Mouse (Mus musculus): ENCODE measurements around the gene Kank1.
A peak's percentile ranks its signal among the peaks of the same experiment; 100 is the strongest.

Gene Kank1

GRCm38 (mm10) chr19:25310989-25311388, 74.2 kb downstream of the Kank1 start:
- no peak for DNase-seq (ENCODE audit: low read depth, low spot score)

- DNase-seq (ENCODE audit: low read depth, low spot score) = no peak
Measured at GRCm38 (mm10) chr19:25311626-25312025, 74.9 kb downstream of the Kank1 start.

GRCm38 (mm10) chr19:25315458-25315889, 78.7 kb downstream of the Kank1 start:
- DNase-seq (ENCODE audit: low read depth, low spot score) = no peak

GRCm38 (mm10) chr19:25315993-25316392, 79.2 kb downstream of the Kank1 start:
- DNase-seq (ENCODE audit: low read depth, low spot score) = no peak

GRCm38 (mm10) chr19:25324265-25324664, 87.5 kb downstream of the Kank1 start:
- DNase-seq (ENCODE audit: low read depth, low spot score) = no peak

GRCm38 (mm10) chr19:25325113-25326001, 88.6 kb downstream of the Kank1 start:
- no peak for DNase-seq (ENCODE audit: low read depth, low spot score)

GRCm38 (mm10) chr19:25326002-25326300, 89.2 kb downstream of the Kank1 start:
- no peak for DNase-seq (ENCODE audit: low read depth, low spot score)

- no peak for DNase-seq (ENCODE audit: low read depth, low spot score)
Measured at GRCm38 (mm10) chr19:25327633-25328032, 90.9 kb downstream of the Kank1 start.

GRCm38 (mm10) chr19:25334360-25334759, 97.6 kb downstream of the Kank1 start:
- peak; percentile 33 for DNase-seq (ENCODE audit: low read depth, low spot score)

GRCm38 (mm10) chr19:25336731-25337130, 100.0 kb downstream of the Kank1 start:
- DNase-seq (ENCODE audit: low read depth, low spot score) = no peak

- DNase-seq (ENCODE audit: low read depth, low spot score) = no peak
Measured at GRCm38 (mm10) chr19:25340630-25341620, 104.2 kb downstream of the Kank1 start.

- no peak for DNase-seq (ENCODE audit: low read depth, low spot score)
Measured at GRCm38 (mm10) chr19:25342026-25342425, 105.3 kb downstream of the Kank1 start.

GRCm38 (mm10) chr19:25343657-25344322, 107.0 kb downstream of the Kank1 start:
- no peak for DNase-seq (ENCODE audit: low read depth, low spot score)

- DNase-seq (ENCODE audit: low read depth, low spot score) = no peak
Measured at GRCm38 (mm10) chr19:25344371-25344770, 107.6 kb downstream of the Kank1 start.

GRCm38 (mm10) chr19:25345972-25346371, 109.2 kb downstream of the Kank1 start:
- no peak for DNase-seq (ENCODE audit: low read depth, low spot score)

GRCm38 (mm10) chr19:25347515-25347914, 110.7 kb downstream of the Kank1 start:
- DNase-seq (ENCODE audit: low read depth, low spot score) = no peak

- DNase-seq (ENCODE audit: low read depth, low spot score) = no peak
Measured at GRCm38 (mm10) chr19:25351257-25351955, 114.6 kb downstream of the Kank1 start.

GRCm38 (mm10) chr19:25357094-25357493, 120.3 kb downstream of the Kank1 start:
- no peak for DNase-seq (ENCODE audit: low read depth, low spot score)

GRCm38 (mm10) chr19:25358486-25359120, 121.8 kb downstream of the Kank1 start:
- no peak for DNase-seq (ENCODE audit: low read depth, low spot score)

- DNase-seq (ENCODE audit: low read depth, low spot score) = no peak
Measured at GRCm38 (mm10) chr19:25360571-25361029, 123.8 kb downstream of the Kank1 start.

GRCm38 (mm10) chr19:25361956-25362355, 125.2 kb downstream of the Kank1 start:
- no peak for DNase-seq (ENCODE audit: low read depth, low spot score)

All from skeletal muscle tissue, adult 2 months (tissue).